Mouse (Mus musculus) testis, adult 2 months (tissue): ENCODE data around the gene Dph5.

Experiments used
- CTCF ChIP-seq: fragments of 200-500 bp; IDR thresholded peaks from 2 replicates; pipeline ENCODE4 v1.5.1; 2012; ENCODE audit warnings: low read depth, mild to moderate bottlenecking, inconsistent platforms, low read length, moderate library complexity; ENCODE audit not compliant: control insufficient read depth, insufficient read depth, insufficient replicate concordance
- POLR2A ChIP-seq: fragments of 200-500 bp; IDR thresholded peaks from 2 replicates; pipeline ENCODE4 v1.6.1; 2012; ENCODE audit warnings: low read depth, mild to moderate bottlenecking, inconsistent platforms, low read length, moderate library complexity; ENCODE audit not compliant: control insufficient read depth

DNA sequence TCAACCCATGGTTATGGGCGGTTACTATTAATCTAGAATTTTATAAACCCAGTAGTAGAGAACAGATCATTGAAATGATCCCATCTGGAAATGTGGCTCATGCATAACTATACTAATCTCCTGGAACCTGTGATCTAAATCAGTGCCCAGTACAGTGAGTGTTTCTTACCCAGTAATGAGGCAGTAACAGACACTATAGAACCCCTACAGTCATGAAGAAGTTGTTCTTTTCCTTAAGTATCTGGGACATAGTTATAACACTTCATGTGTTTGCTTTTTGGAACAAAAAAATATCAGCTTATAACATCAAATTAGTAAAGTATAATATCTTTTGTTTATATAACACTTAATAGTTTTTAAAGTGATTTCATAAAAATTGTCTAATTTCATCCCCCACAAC, 76.0 kb downstream of the Dph5 start:
- no peak for TF ChIP-seq POLR2A
- no peak for TF ChIP-seq CTCF
